Mouse (Mus musculus) liver, adult 2 months (tissue): ENCODE data around the gene Smim14.

ENCODE experiments used
- CTCF ChIP-seq: fragments of 200-500 bp; IDR thresholded peaks from 2 replicates; pipeline ENCODE4 v1.5.1; 2011; ENCODE audit warnings: low read depth, low read length, control low read depth
- POLR2A ChIP-seq: fragments of 200-500 bp; IDR thresholded peaks from 2 replicates; pipeline ENCODE4 v1.6.1; 2011; ENCODE audit warnings: low read length, control low read depth; ENCODE audit not compliant: insufficient read depth; ENCODE audit errors: extremely low read depth

GRCm38 (mm10) chr5:65557109-65557508 lies 20.1 kb upstream of the Smim14 start:
- no peak for TF ChIP-seq CTCF
- no peak for TF ChIP-seq POLR2A
